Mouse (Mus musculus) ovary, adult 2 months (tissue): ENCODE data around the gene Cxcr1. TPM values are rescaled to one million over a fixed set of nuclear protein-coding genes. Genes with fewer than 3 reads are reported as not detected.

Source experiments
- polyA plus RNA-seq: library from polyadenylated mRNA; depleted of rRNA; stranded (reverse); fragments of >200 nt; gene quantifications from 2 replicates; pipeline ENCODE4 v1.2.3, GENCODE M21; 2012; rRNA removed

Gene Cxcr1
- not detected in 2 replicates for polyA plus RNA-seq

DNA sequence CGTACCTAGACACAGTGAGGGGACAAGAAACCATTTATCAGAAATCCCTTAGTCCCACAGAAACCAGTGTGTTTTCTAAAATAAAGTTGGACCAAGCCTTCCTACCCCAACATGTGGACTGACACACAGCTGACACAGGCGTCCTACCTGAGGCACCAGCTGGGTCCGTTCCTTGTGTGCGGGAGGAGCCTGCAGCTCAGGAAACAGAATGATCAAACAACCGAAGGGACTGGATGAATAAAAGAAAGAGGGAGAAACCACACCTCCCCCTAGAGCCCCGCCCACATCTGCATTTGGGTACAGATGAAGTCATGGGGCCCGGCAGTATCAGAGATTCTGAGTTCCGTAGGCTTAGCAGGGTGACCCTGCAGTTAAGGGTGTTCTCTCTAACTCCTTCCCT is at the start of gene Cxcr1:
Cxcr1 (minus strand) TSS at position 187 of the 400 bp plus-strand sequence.

DNA sequence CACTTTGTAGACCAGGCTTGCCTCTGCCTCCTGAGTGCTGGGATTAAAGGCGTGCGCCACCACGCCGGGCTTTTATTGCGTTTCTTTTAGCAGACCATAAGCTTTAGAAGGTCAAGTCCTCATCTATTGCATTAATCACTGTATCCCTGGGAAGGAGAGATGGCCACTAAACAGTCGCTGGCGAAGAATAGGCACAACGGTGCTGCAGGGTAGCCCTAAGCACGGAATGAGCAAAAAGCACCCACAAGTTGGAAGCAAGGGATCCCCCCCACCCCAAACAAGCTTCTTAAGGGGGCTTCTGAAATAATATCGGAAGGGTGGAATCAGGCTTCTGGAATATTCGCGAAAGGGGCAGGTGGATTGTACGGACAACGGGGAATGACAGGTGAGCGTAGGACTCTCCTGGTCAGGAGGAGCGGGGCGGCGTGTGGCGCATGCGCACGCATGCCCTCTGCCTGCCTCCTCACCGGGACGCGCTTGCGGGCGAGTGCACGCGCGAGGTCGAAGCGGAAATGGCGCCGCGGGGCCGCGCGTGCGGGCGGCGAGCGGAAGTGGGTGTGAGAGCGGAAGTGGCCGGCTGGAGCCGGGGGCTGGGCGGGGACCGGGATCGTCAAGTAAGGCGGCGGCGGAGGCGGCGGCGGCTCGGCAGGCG is 41.6 kb upstream of the Cxcr1 start, which contains the start of gene Arpc2:
Arpc2 (plus strand) TSS at position 147 of the 652 bp plus-strand sequence.

DNA sequence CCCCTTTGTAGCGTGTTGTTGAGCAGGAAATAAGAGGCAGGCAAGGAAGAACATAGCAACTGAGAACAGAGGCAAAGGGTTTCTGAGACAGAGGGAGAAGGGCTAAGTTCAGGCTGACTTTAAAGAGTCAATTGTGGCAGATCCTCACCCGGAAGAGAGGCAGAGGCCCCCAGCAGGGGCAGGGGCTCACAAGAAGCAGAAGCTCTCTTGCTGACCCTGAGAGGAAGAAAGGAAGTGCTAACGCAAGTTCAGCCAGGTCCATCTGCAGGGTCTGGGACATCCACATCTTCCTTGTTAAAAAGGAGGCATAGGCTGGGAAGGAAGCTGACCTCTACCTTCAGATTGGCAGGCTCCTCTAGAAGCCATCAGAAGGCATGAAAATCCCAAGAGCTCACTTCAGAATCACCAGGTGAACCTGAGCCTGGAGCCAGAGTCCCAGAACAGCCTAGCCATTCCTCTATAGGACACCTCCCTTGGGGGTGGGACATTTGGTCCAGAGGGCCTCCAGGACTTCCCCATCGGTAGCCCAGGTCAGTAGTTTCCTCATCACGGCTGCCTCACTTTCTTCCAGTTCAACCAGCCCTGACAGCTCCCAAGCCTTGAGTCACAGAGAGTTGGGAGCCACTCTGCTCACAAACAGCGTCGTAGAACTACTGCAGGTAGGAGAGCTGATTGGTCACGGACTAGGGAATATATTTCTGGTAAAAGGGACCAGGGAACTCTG is 40.8 kb downstream of the Cxcr1 start, which contains the start of gene Cxcr2:
Cxcr2 (plus strand) TSS at position 529 of the 724 bp plus-strand sequence.

Other genes with a start within 250 kb of the Cxcr1 start
- 239 and 258 TPM in 2 replicates for gene Tns1, start 70.2 kb downstream of the Cxcr1 start, polyA plus RNA-seq
- gene Rufy4, start 69.1 kb downstream of the Cxcr1 start, polyA plus RNA-seq, result 0.86 and 1.3 TPM in 2 replicates
- gene Cxcr2, start 40.6 kb downstream of the Cxcr1 start, polyA plus RNA-seq, result 0.21 and 0.23 TPM in 2 replicates
- gene Arpc2, start 41.5 kb upstream of the Cxcr1 start, polyA plus RNA-seq, result 160 and 164 TPM in 2 replicates
- 3.9 and 4.9 TPM in 2 replicates for gene Gpbar1, start 83.9 kb upstream of the Cxcr1 start, polyA plus RNA-seq
- 215 and 265 TPM in 2 replicates for gene Aamp, start 90.1 kb upstream of the Cxcr1 start, polyA plus RNA-seq
- gene Pnkd, start 90.3 kb upstream of the Cxcr1 start, polyA plus RNA-seq, result 70.9 and 78.6 TPM in 2 replicates
- gene Tmbim1, start 111.0 kb upstream of the Cxcr1 start, polyA plus RNA-seq, result 205 and 273 TPM in 2 replicates
- 7.0 and 7.4 TPM in 2 replicates for gene Catip, start 167.5 kb upstream of the Cxcr1 start, polyA plus RNA-seq
- 38.4 and 39.4 TPM in 2 replicates for gene Slc11a1, start 180.6 kb upstream of the Cxcr1 start, polyA plus RNA-seq
- 176 and 180 TPM in 2 replicates for gene Ctdsp1, start 196.9 kb upstream of the Cxcr1 start, polyA plus RNA-seq
- 1.8 and 2.7 TPM in 2 replicates for gene Vil1, start 214.7 kb upstream of the Cxcr1 start, polyA plus RNA-seq